Mouse (Mus musculus) lung, embryonic 16.5 days (tissue): Measurements from ENCODE around the gene Rps3a1. TPM values are rescaled to one million over a fixed set of nuclear protein-coding genes. Genes with fewer than 3 reads are reported as not detected.

Experiments
- ATAC-seq: fragments of 200-750 bp; cut with Nextera tagmentation; 2 replicates; pipeline ENCODE4 v1.8.0; 2017; ENCODE audit warnings: low read depth, mild to moderate bottlenecking, moderate library complexity
- H3K27ac ChIP-seq: fragments of 300-500 bp; sonication (generic); 2 replicates; pipeline ENCODE4 v1.5.1; 2014; ENCODE audit warnings: mild to moderate bottlenecking, control low read depth, low read length
- H3K27me3 ChIP-seq: fragments of 300-500 bp; sonication (generic); 2 replicates; pipeline ENCODE4 v1.6.1; 2014; ENCODE audit warnings: low read depth, low read length, mixed read lengths; ENCODE audit not compliant: control insufficient read depth, insufficient read depth
- H3K36me3 ChIP-seq: fragments of 300-500 bp; sonication (generic); 2 replicates; pipeline ENCODE4 v1.6.1; 2014; ENCODE audit warnings: low read length; ENCODE audit not compliant: control insufficient read depth, insufficient read depth
- H3K4me1 ChIP-seq: fragments of 300-500 bp; sonication (generic); replicated peaks from 2 replicates; pipeline ENCODE4 v1.6.1; 2014; ENCODE audit warnings: low read length, mixed read lengths; ENCODE audit not compliant: control insufficient read depth, insufficient read depth
- H3K4me2 ChIP-seq: fragments of 300-500 bp; sonication (generic); 2 replicates; pipeline ENCODE4 v1.6.1; 2014; ENCODE audit warnings: low read depth, low read length, control low read depth
- H3K4me3 ChIP-seq: fragments of 300-500 bp; sonication (generic); 2 replicates; pipeline ENCODE4 v1.5.1; 2014; ENCODE audit warnings: mild to moderate bottlenecking, low read length, control low read depth
- H3K9ac ChIP-seq: fragments of 300-500 bp; sonication (generic); 2 replicates; pipeline ENCODE4 v1.6.1; 2014; ENCODE audit warnings: low read length, control low read depth
- H3K9me3 ChIP-seq: fragments of 300-500 bp; sonication (generic); 2 replicates; pipeline ENCODE4 v1.6.1; 2016; ENCODE audit warnings: low read length; ENCODE audit not compliant: control insufficient read depth
- WGBS: fragments of 180-500 bp; shearing (Covaris S2); extraction: QIAGEN DNeasy Blood & Tissue Kit; methylation state at CpG from one replicate; pipeline ENCODE4 v1.1.7; 2014; 5-methylcytosine and 5-hydroxymethylcytosine counted together
- polyA plus RNA-seq: library from polyadenylated mRNA; unstranded; fragments of >200 nt; fragmentation: Nextera tagmentation; extraction: Ambion mirVana; gene quantifications from 2 replicates; pipeline ENCODE4 v1.2.1, GENCODE M21; 2015

Gene Rps3a1
- 1,246 and 1,285 TPM in 2 replicates for polyA plus RNA-seq

DNA sequence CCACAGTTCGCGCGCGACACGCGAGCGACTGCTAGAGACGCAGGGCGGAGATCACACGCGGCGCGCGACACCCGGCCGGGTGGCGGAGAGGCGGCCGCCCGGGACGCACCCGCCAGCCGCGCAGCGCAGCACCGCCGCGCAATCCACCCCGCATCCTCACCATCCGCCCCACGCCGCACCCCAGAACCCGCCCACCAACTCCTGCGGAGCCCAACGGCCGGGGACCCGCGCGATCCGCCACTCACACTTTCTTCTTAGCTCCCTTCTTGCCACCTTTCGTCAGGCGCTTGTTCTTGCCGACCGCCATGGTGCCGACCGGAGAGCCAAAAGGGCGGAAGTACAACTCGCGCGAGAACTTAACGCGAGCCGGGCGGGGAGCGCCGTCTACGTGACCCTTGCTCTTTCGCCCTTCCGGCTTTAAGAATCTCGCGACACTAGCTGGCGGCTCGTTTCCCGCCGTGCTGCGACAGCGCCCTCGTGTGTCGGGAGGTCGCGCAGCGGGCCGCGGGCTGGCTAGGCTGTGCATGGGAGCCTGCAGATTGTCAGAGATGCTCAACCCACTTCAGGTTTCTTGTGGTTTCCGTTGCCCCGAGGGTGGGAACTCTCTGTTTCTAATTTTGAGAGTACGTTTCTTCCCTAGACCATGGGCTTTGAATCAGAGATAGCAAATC, at the start of gene Rps3a1:
Gene Rps3a1 (minus strand): TSS at position 440 of the 671 bp plus-strand sequence.
- WGBS, result under 1% methylated on average over 74 of the region's 77 CpGs
- Histone ChIP-seq H3K4me3 (peak within 1 kb of the TSS; percentile 71), H3K9me3 (no peaks in the 10 kb centered on the region), H3K4me2 (peak within 1 kb of the TSS; percentile 78), H3K36me3 (peaks cover 21% of the 10 kb centered on the region), H3K27me3 (no peaks in the 10 kb centered on the region), H3K27ac (peak within 1 kb of the TSS; percentile 82), H3K4me1 (peaks cover 12% of the 10 kb centered on the region), H3K9ac (peak within 1 kb of the TSS; percentile 100)
- peak; percentile 97 for ATAC-seq

GRCm38 (mm10) chr3:86187736-86188389, 45.4 kb upstream of the Rps3a1 start:
- no peaks in the 10 kb centered on the region; the same call in 1 of the 2 replicates for H3K4me1 ChIP-seq
- H3K9me3 ChIP-seq, result no peaks in the 10 kb centered on the region
- no peak overlapping the region for H3K4me2 ChIP-seq
- H3K27me3 ChIP-seq, result no peaks in the 10 kb centered on the region
- WGBS, result 44% methylated on average over 5 of the region's 5 CpGs
- H3K36me3 ChIP-seq, result no peaks in the 10 kb centered on the region
- no peak; the same call in 1 of the 2 replicates for ATAC-seq
- peak overlapping the region; percentile 24 for H3K27ac ChIP-seq
- no peak overlapping the region for H3K4me3 ChIP-seq
- no peak overlapping the region for H3K9ac ChIP-seq

DNA sequence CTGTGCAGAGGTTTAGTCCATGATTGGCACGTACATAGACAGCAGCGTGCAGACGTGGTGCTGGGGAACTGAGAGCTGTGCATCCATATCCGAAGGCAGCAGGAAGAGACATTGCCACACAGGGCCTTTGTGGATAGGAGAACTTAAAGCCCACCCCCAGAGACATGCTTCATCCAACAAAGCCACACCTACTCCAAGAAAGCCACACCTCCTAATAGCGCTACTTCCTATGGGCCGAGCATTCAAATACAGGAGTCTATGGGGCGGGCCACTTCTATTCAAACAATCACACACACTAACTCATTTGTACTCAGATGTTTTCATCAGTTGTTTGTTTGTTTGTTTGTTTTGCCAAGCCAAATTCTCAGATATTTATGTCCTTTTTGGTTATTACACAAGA, 42.0 kb upstream of the Rps3a1 start:
- Histone ChIP-seq H3K27ac (no peak overlapping the region), H3K9ac (no peak overlapping the region), H3K4me3 (no peak overlapping the region), H3K4me1 (no peaks in the 10 kb centered on the region; the same call in 1 of the 2 replicates), H3K27me3 (no peaks in the 10 kb centered on the region), H3K9me3 (no peaks in the 10 kb centered on the region), H3K36me3 (no peaks in the 10 kb centered on the region), H3K4me2 (no peak overlapping the region)
- ATAC-seq, result no peak
- WGBS, result 80% methylated on average over 7 of the region's 7 CpGs

DNA sequence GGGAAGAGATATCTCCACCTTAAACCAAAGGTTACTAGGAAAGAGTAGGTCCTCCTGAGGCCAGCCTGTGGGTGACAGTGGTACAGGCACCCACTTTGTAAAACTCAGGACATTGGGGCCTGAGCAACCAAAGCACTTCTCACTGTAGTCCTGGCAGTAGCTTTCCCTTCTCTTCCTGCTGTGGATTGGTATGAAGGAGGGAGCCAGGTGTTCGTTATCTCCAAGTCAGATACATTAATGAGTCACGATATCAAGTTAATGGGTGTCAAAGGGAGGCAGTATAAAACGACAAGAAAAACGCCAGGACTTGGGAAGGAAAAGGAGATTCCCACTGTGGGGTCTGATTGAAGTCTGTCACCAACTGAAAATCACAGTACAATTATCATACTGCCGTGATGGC, 38.6 kb upstream of the Rps3a1 start:
- Histone ChIP-seq H3K27ac (no peak overlapping the region), H3K4me2 (no peak overlapping the region), H3K4me3 (no peak overlapping the region), H3K36me3 (no peaks in the 10 kb centered on the region), H3K4me1 (no peaks in the 10 kb centered on the region), H3K9ac (no peak overlapping the region), H3K27me3 (no peaks in the 10 kb centered on the region), H3K9me3 (no peaks in the 10 kb centered on the region)
- WGBS, result 68% methylated on average over 5 of the region's 5 CpGs
- no peak for ATAC-seq

GRCm38 (mm10) chr3:86179714-86180113, 37.2 kb upstream of the Rps3a1 start:
- Histone ChIP-seq H3K4me2 (no peak overlapping the region), H3K4me1 (no peaks in the 10 kb centered on the region), H3K9me3 (no peaks in the 10 kb centered on the region), H3K4me3 (no peak overlapping the region), H3K9ac (no peak overlapping the region), H3K27ac (no peak overlapping the region), H3K36me3 (no peaks in the 10 kb centered on the region), H3K27me3 (no peaks in the 10 kb centered on the region)
- WGBS, result 85% methylated on average over 7 of the region's 7 CpGs
- ATAC-seq, result no peak

DNA sequence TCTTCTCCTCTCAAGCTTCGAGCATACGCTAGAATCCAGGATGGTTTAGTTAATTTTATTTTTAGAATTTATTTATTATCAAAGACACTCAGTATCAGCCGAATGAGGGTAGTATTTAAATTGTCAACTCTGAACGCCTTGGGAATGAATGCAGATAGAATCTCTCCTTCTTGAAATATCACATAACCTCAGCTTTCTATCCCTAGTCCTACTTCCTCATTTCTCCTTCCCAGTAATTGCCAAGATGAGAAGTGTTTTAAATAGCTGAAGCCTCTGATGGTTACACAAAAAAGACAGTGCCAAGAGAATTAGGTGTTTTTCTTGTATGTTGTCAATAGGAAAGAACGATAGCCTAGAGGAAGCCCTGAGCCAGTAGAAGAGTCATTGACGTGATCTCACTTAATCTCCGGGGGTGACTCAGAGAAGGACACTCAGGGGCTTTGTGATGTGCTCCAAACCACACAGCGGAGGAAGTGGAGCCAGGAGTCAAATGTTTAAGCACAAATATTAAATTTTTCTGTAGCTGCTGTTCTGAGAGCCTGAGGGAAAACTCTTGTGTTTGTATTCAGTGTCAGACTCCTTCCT, 26.4 kb upstream of the Rps3a1 start:
- Histone ChIP-seq H3K27ac (no peak overlapping the region), H3K36me3 (no peaks in the 10 kb centered on the region), H3K9me3 (no peaks in the 10 kb centered on the region), H3K4me3 (no peak overlapping the region), H3K4me2 (no peak overlapping the region), H3K9ac (no peak overlapping the region), H3K27me3 (no peaks in the 10 kb centered on the region), H3K4me1 (no peaks in the 10 kb centered on the region; the same call in 1 of the 2 replicates)
- 51% methylated on average over 8 of the region's 8 CpGs for WGBS
- no peak for ATAC-seq

GRCm38 (mm10) chr3:86149521-86149920, 7.0 kb upstream of the Rps3a1 start:
- Histone ChIP-seq H3K9ac (no peak overlapping the region), H3K27ac (no peak overlapping the region), H3K27me3 (no peaks in the 10 kb centered on the region), H3K36me3 (no peaks in the 10 kb centered on the region), H3K4me2 (no peak overlapping the region), H3K4me1 (no peaks in the 10 kb centered on the region), H3K9me3 (no peaks in the 10 kb centered on the region), H3K4me3 (no peak overlapping the region)
- no peak for ATAC-seq
- WGBS, result 65% methylated on average over 9 of the region's 9 CpGs

GRCm38 (mm10) chr3:86149063-86149462, 6.6 kb upstream of the Rps3a1 start:
- Histone ChIP-seq H3K27ac (no peak overlapping the region), H3K4me3 (no peak overlapping the region), H3K36me3 (no peaks in the 10 kb centered on the region), H3K27me3 (no peaks in the 10 kb centered on the region), H3K9me3 (no peaks in the 10 kb centered on the region), H3K4me2 (no peak overlapping the region), H3K4me1 (no peaks in the 10 kb centered on the region), H3K9ac (no peak overlapping the region)
- no peak for ATAC-seq
- 79% methylated on average over 6 of the region's 6 CpGs for WGBS

DNA sequence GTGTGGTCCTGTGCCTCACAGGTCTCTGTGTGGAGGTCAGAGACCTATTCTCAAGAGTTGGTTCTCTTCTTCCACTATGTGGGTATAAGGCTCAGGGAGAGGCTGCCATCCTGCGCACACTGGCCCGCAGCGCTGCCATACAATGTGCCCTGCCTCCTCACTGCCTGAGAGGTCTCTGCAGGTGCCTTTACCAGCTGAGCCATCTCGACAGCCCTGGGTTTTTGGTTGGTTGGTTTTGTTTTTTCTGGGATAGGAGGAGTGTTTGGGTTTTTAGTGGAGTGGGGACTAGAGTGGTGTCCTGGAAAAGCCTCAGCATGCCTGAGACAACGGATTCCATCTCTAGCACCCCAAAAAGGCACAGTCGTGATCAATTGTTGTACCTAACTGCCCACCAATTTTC, 841 bp upstream of the Rps3a1 start:
- Histone ChIP-seq H3K9ac (no peak overlapping the region), H3K27me3 (no peaks in the 10 kb centered on the region), H3K4me1 (peaks cover 12% of the 10 kb centered on the region), H3K27ac (no peak overlapping the region), H3K4me2 (no peak overlapping the region), H3K9me3 (no peaks in the 10 kb centered on the region), H3K4me3 (no peak overlapping the region), H3K36me3 (peaks cover 15% of the 10 kb centered on the region)
- no peak for ATAC-seq
- 73% methylated on average over 6 of the region's 6 CpGs for WGBS
